Mouse (Mus musculus) intestine, postnatal 0 days (tissue): Measurements from ENCODE around the gene Acbd6. TPM values are rescaled to one million over a fixed set of nuclear protein-coding genes. Genes with fewer than 3 reads are reported as not detected.

Experiments used
- ATAC-seq: fragments of 200-750 bp; cut with Nextera tagmentation; 2 replicates; pipeline ENCODE4 v1.8.0; 2017; ENCODE audit warnings: mild to moderate bottlenecking, moderate TSS enrichment, moderate library complexity
- H3K27ac ChIP-seq: fragments of 300-500 bp; sonication (generic); 2 replicates; pipeline ENCODE4 v1.5.1; 2014; ENCODE audit warnings: mild to moderate bottlenecking, low read depth, low read length, moderate library complexity
- H3K27me3 ChIP-seq: fragments of 300-500 bp; sonication (generic); replicated peaks from 2 replicates; pipeline ENCODE4 v1.6.1; 2014; ENCODE audit warnings: low read length, mixed read lengths; ENCODE audit not compliant: control insufficient read depth, insufficient read depth
- H3K36me3 ChIP-seq: fragments of 300-500 bp; sonication (generic); 2 replicates; pipeline ENCODE4 v1.6.1; 2014; ENCODE audit warnings: mild to moderate bottlenecking, moderate library complexity; ENCODE audit not compliant: control insufficient read depth, insufficient read depth
- H3K4me1 ChIP-seq: fragments of 300-500 bp; sonication (generic); replicated peaks from 2 replicates; pipeline ENCODE4 v1.6.1; 2014; ENCODE audit warnings: antibody characterized with exemption, low read length, mixed read lengths; ENCODE audit not compliant: control insufficient read depth, insufficient read depth
- H3K4me2 ChIP-seq: fragments of 300-500 bp; sonication (generic); replicated peaks from 2 replicates; pipeline ENCODE4 v1.6.1; 2014; ENCODE audit warnings: low read depth, mild to moderate bottlenecking, moderate library complexity
- H3K4me3 ChIP-seq: fragments of 300-500 bp; sonication (generic); 2 replicates; pipeline ENCODE4 v1.5.1; 2014; ENCODE audit warnings: low read depth, low read length
- H3K9ac ChIP-seq: fragments of 300-500 bp; sonication (generic); 2 replicates; pipeline ENCODE4 v1.6.1; 2014; ENCODE audit warnings: mild to moderate bottlenecking, low read depth, low read length
- H3K9me3 ChIP-seq: fragments of 300-500 bp; sonication (generic); 2 replicates; pipeline ENCODE4 v1.6.1; 2016; ENCODE audit warnings: mixed run types; ENCODE audit not compliant: control insufficient read depth
- CTCF ChIP-seq: sonication (generic); IDR thresholded peaks from 2 replicates; pipeline ENCODE4 v1.5.1; 2016; ENCODE audit warnings: low read depth, mild to moderate bottlenecking, control low read depth, antibody characterized with exemption, moderate library complexity
- WGBS: fragments of 180-500 bp; shearing (Covaris S2); extraction: QIAGEN DNeasy Blood & Tissue Kit; methylation state at CpG from one replicate; pipeline ENCODE4 v1.1.7; 2014; 5-methylcytosine and 5-hydroxymethylcytosine counted together
- polyA plus RNA-seq: library from polyadenylated mRNA; unstranded; fragments of >200 nt; fragmentation: Nextera tagmentation; extraction: Ambion mirVana; gene quantifications from 2 replicates; pipeline ENCODE4 v1.2.1, GENCODE M21; 2015

Gene Acbd6
- polyA plus RNA-seq, 1 experiment from 2014 or later, result 49.4 TPM

DNA sequence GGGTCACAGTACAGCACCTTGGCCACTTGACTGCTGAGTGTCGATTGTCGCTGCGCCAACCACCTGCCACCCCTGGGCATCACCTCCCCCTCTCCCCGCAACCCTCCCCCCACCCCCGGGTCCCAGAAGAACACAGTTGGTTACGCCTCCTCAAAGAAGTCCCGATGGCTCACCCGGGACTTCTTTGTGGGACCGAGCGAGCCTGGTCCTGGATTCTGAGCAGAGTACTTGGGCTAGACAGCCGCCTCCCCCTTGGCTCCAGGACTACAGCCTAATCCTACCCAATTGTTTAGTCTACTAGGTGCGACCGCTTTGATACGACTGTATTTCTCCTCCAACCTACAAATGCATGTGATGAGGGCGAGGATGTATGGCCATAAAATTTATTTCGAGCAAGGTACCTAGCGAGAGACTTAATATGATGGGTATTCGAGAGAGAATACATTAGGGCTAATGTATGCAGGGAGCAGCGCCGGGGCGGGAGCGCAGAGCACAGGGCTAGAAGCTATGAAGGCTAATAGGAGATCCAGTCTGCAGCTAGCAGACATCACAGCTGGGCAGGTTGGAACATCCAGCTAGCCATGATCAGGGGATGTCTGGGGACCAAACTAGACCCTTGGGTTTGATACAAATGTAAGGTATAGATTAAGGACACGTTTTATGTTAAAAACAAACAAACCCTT, 171.3 kb downstream of the Acbd6 start:
- H3K9ac ChIP-seq, result no peak overlapping the region
- no peak for ATAC-seq
- TF ChIP-seq CTCF, result no peak
- H3K9me3 ChIP-seq, result 0 out of 2 replicates have a peak, but pooled peaks cover 2% of the 10 kb centered on the region
- H3K36me3 ChIP-seq, result no peaks in the 10 kb centered on the region
- no peaks in the 10 kb centered on the region for H3K4me1 ChIP-seq
- H3K4me3 ChIP-seq, result no peak overlapping the region
- no peak overlapping the region for H3K27ac ChIP-seq
- peaks cover 72% of the 10 kb centered on the region for H3K27me3 ChIP-seq
- WGBS, result 2% methylated on average over 23 of the region's 23 CpGs
- H3K4me2 ChIP-seq, result no peak overlapping the region

DNA sequence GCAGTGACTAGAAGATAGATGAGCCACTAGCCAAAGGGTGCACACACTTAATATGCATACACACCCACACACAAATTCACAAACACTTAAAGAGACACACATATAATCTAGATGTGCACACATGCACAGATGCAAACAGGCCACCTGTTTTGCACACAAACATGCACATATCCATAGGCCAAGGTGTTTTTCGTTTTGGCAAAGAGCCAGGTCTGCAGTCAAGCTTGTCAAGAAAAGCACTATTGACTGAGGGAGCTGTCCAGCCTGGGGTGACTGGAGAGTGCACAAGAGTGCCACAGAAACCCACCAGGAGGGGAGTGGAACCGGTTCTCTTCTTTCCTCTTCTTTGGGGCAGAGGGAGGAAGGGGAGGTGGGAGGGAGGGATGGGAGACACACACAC, 173.2 kb downstream of the Acbd6 start:
- Histone ChIP-seq H3K9ac (no peak overlapping the region), H3K4me3 (no peak overlapping the region), H3K27me3 (peaks cover 85% of the 10 kb centered on the region), H3K36me3 (no peaks in the 10 kb centered on the region), H3K9me3 (no peaks in the 10 kb centered on the region), H3K4me1 (no peaks in the 10 kb centered on the region), H3K27ac (no peak overlapping the region), H3K4me2 (no peak overlapping the region)
- ATAC-seq, result no peak
- WGBS, result 2% methylated on average over 2 of the region's 2 CpGs
- TF ChIP-seq CTCF, result no peak

DNA sequence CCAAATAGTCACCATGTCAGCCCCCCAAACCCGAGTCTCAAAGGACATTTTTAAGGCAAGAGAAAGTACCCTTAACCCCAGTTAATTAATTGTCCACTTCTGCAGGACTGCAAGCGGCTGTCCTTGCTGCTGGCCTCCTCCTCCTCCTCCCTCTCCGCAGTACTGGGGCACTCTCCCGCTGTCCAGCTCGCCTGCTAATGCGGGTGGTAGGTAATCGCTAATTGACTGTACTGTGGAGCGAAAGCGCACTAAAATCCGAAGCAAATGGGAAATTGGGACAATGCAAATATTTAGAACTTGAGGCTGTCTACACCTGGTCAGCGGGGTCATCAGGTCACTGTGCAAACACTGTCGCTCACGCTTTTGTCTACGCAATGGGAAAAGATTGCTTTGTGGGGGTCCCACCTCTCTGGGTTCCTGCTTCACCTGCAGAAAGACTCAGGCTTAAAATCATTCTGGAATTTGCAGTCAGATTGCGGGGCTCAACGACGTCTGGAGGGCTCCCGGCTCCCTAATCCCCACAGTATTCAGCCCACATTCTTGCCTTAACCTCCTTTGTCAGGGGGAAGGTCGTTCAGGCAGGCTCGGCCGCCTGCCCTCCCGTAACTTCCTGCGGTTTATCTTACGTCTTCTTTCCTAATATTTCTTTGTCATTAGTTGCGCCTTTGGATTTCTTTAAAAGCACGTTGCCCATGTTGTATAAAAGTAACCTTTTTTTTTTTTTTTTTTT, 178.3 kb downstream of the Acbd6 start:
- WGBS, result 1% methylated on average over 26 of the region's 26 CpGs
- H3K27me3 ChIP-seq, result peaks cover 95% of the 10 kb centered on the region
- H3K4me2 ChIP-seq, result no peak overlapping the region
- H3K4me1 ChIP-seq, result no peaks in the 10 kb centered on the region
- ATAC-seq, result no peak
- no peak for TF ChIP-seq CTCF
- H3K27ac ChIP-seq, result no peak overlapping the region
- H3K9ac ChIP-seq, result no peak overlapping the region
- no peaks in the 10 kb centered on the region for H3K9me3 ChIP-seq
- no peak overlapping the region for H3K4me3 ChIP-seq
- H3K36me3 ChIP-seq, result no peaks in the 10 kb centered on the region

DNA sequence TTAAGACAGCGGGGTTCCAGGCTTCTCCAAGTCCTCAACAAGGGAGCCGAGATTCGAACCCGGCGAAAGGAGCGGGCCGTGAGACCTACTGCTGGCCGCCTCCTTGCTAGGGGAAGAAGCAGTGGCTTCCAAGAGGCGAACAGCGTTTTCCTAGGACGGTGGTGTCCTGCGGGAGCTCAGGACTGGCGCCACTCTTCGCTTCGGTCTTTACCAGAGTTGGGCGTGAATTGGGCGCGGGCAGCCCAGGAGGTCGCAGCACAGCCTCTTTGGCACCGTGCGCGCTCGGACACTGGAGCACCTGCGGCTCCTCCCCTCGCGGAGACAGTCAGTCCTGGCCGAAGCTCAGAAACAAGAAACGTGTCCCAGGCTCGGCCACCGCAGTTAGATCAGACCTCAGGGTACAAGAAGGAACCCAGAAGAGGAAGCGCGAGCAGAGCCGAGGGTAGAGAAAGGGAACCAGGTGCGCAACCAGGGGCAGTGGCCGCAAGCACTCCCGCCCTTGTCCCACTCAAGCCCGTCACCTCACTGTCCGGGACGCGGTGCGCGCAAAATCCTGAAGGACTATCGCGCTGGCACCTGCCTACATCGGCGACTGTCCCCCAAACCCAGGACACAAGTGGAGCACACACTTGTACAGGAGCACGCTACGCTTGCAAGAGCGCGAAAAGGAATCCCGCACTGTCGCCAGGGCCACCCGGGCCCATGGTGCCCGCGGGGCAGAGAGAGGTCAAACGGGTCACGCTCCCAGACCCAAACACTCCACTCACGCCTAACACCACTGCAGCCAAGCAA, 179.3 kb downstream of the Acbd6 start:
- H3K4me3 ChIP-seq, result no peak overlapping the region
- peaks cover 95% of the 10 kb centered on the region for H3K27me3 ChIP-seq
- ATAC-seq, result no peak
- no peak for TF ChIP-seq CTCF
- H3K4me1 ChIP-seq, result peaks cover 3% of the 10 kb centered on the region; the same call in 1 of the 2 replicates
- no peaks in the 10 kb centered on the region for H3K9me3 ChIP-seq
- under 1% methylated on average over 58 of the region's 58 CpGs for WGBS
- H3K27ac ChIP-seq, result no peak overlapping the region
- no peak overlapping the region for H3K4me2 ChIP-seq
- no peaks in the 10 kb centered on the region for H3K36me3 ChIP-seq
- H3K9ac ChIP-seq, result no peak overlapping the region

DNA sequence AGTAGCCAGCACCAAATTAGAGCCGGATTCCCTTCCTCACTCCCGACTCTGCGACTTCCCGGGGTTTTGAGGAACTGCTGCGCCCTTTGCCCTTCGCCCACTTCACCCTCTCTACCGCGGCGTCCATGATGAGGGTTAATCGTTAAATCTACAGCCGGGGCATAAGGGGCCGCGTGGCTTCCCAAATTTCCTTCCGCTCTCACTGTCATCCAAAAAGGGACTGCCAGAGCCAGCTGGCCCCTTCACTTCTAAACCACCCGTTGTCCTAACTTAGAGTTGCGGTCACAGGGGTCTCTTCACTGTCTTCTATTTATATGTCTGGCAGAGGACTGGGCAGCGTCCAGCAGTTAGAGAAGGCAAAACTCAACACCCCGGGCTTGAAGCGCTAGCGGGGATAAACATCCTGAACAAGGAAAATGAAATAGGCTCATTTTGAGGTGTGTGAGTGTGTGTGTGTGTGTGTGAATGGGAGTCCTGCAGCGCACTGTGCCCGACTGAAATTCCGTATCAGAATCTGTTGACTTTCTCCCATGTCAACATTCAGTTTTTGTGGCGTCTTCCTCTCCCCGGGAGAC, 180.0 kb downstream of the Acbd6 start:
- H3K4me3 ChIP-seq, result no peak overlapping the region
- no peak for TF ChIP-seq CTCF
- H3K9ac ChIP-seq, result no peak overlapping the region
- H3K4me2 ChIP-seq, result no peak overlapping the region
- ATAC-seq, result no peak
- no peaks in the 10 kb centered on the region for H3K36me3 ChIP-seq
- peaks cover 97% of the 10 kb centered on the region for H3K27me3 ChIP-seq
- no peak overlapping the region for H3K27ac ChIP-seq
- WGBS, result under 1% methylated on average over 25 of the region's 25 CpGs
- H3K9me3 ChIP-seq, result no peaks in the 10 kb centered on the region
- H3K4me1 ChIP-seq, result peaks cover 3% of the 10 kb centered on the region; the same call in 1 of the 2 replicates

Other genes with a start within 250 kb of the Acbd6 start
- 5.8 and 7.1 TPM in 2 replicates for gene Xpr1, start 140.7 kb upstream of the Acbd6 start, polyA plus RNA-seq
- gene Lhx4, start 193.6 kb downstream of the Acbd6 start, polyA plus RNA-seq, result 0.01 TPM in 1 of 2 replicates, not detected in the other